Mouse (Mus musculus): ENCODE measurements around the gene Gm6993. TPM values are rescaled to one million over a fixed set of nuclear protein-coding genes. Genes with fewer than 3 reads are reported as not detected.

Gene Gm6993
- polyA plus RNA-seq, 1 experiment from 2014 or later = not detected

GRCm38 (mm10) chr12:31275411-31275810 lies 34.8 kb downstream of the Gm6993 start:
- Histone ChIP-seq H3K9me3 (no peaks in the 10 kb centered on the region), H3K9ac (no peak overlapping the region), H3K36me3 (no peaks in the 10 kb centered on the region), H3K27me3 (no peaks in the 10 kb centered on the region), H3K4me3 (no peak overlapping the region), H3K27ac (replicated peaks) (no peak overlapping the region), H3K4me1 (replicated peaks) (no peaks in the 10 kb centered on the region; the same call in 1 of the 2 replicates), H3K4me2 (no peak overlapping the region)
- WGBS = 87% methylated on average over 10 of the region's 10 CpGs
- ATAC-seq (ENCODE audit: low FRiP score, low read depth) = no peak

DNA sequence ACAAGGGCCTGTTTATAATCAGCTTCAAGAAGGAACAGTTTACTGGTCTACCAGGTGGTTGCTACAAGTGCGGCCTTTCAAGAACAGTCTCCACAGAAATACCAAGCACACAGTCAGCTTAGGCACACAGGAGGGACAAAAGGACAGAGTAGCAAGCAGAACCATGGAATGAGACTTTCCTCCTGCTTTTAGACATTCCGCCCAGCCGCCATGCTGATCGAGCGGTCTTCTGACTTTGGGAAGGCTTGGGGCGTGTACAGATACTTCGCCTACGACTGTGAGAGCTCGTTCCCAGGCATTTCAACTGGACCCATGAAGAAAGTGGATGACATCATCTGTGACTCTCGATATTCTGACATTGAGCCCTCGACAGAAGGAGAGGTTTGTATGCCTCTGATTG lies 37.7 kb downstream of the Gm6993 start:
- no peak overlapping the region for H3K4me3 ChIP-seq
- H3K27ac ChIP-seq (replicated peaks) = no peak overlapping the region
- H3K9me3 ChIP-seq = no peaks in the 10 kb centered on the region
- no peak overlapping the region for H3K4me2 ChIP-seq
- H3K36me3 ChIP-seq = no peaks in the 10 kb centered on the region
- no peaks in the 10 kb centered on the region for H3K4me1 ChIP-seq (replicated peaks)
- H3K9ac ChIP-seq = no peak overlapping the region
- ATAC-seq (ENCODE audit: low FRiP score, low read depth) = no peak
- no peaks in the 10 kb centered on the region for H3K27me3 ChIP-seq
- 95% methylated on average over 11 of the region's 11 CpGs for WGBS

GRCm38 (mm10) chr12:31280318-31280717 lies 39.7 kb downstream of the Gm6993 start:
- Histone ChIP-seq H3K4me3 (no peak overlapping the region), H3K4me2 (no peak overlapping the region), H3K27ac (replicated peaks) (no peak overlapping the region), H3K36me3 (no peaks in the 10 kb centered on the region), H3K9ac (no peak overlapping the region), H3K27me3 (no peaks in the 10 kb centered on the region), H3K4me1 (replicated peaks) (no peaks in the 10 kb centered on the region), H3K9me3 (no peaks in the 10 kb centered on the region)
- WGBS = 91% methylated on average over 7 of the region's 7 CpGs
- ATAC-seq (ENCODE audit: low FRiP score, low read depth) = no peak

- Histone ChIP-seq H3K4me2 (no peak overlapping the region), H3K9ac (no peak overlapping the region), H3K4me3 (no peak overlapping the region), H3K4me1 (replicated peaks) (no peaks in the 10 kb centered on the region), H3K27ac (replicated peaks) (no peak overlapping the region), H3K27me3 (no peaks in the 10 kb centered on the region), H3K36me3 (no peaks in the 10 kb centered on the region), H3K9me3 (no peaks in the 10 kb centered on the region)
- ATAC-seq (ENCODE audit: low FRiP score, low read depth) = no peak
- WGBS = 53% methylated on average over 9 of the region's 9 CpGs
Observed at GRCm38 (mm10) chr12:31281100-31281591, 40.6 kb downstream of the Gm6993 start.

DNA sequence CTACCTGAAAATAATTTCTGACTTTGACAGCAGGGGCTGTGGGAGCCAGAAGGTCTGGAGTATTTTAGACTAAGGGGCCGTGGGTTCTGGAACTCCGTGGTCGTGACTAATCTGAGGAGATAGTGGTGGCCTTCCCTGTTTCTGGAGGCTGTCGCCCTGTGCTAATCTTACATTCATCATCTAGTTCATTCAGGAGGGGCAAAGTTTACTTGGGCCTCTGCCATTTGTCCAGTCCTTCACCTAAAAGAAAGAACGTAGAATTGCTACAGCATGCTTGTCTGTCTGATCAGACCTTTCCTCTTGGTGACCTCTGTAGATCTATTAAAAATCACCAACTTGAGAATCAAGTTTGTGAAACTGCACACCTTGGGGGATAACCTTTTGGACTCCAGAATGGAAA lies 41.7 kb downstream of the Gm6993 start:
- Histone ChIP-seq H3K27me3 (no peaks in the 10 kb centered on the region), H3K36me3 (no peaks in the 10 kb centered on the region), H3K9ac (no peak overlapping the region), H3K4me2 (no peak overlapping the region), H3K4me3 (no peak overlapping the region), H3K27ac (replicated peaks) (no peak overlapping the region), H3K9me3 (no peaks in the 10 kb centered on the region), H3K4me1 (replicated peaks) (no peaks in the 10 kb centered on the region)
- 89% methylated on average over 5 of the region's 5 CpGs for WGBS
- no peak for ATAC-seq (ENCODE audit: low FRiP score, low read depth)

- Histone ChIP-seq H3K9me3 (no peaks in the 10 kb centered on the region), H3K27ac (replicated peaks) (no peak overlapping the region), H3K4me2 (no peak overlapping the region), H3K36me3 (no peaks in the 10 kb centered on the region), H3K4me1 (replicated peaks) (no peaks in the 10 kb centered on the region), H3K4me3 (no peak overlapping the region), H3K27me3 (no peaks in the 10 kb centered on the region), H3K9ac (no peak overlapping the region)
- ATAC-seq (ENCODE audit: low FRiP score, low read depth) = no peak
- 88% methylated on average over 4 of the region's 4 CpGs for WGBS
Observed at GRCm38 (mm10) chr12:31283131-31283530, 42.6 kb downstream of the Gm6993 start.

GRCm38 (mm10) chr12:31283617-31284136 lies 43.1 kb downstream of the Gm6993 start:
- Histone ChIP-seq H3K4me3 (no peak overlapping the region), H3K9ac (no peak overlapping the region), H3K27me3 (no peaks in the 10 kb centered on the region), H3K9me3 (no peaks in the 10 kb centered on the region), H3K4me2 (no peak overlapping the region), H3K4me1 (replicated peaks) (no peaks in the 10 kb centered on the region), H3K27ac (replicated peaks) (no peak overlapping the region), H3K36me3 (no peaks in the 10 kb centered on the region)
- WGBS = 83% methylated on average over 4 of the region's 4 CpGs
- no peak for ATAC-seq (ENCODE audit: low FRiP score, low read depth)

GRCm38 (mm10) chr12:31289046-31289445 lies 48.5 kb downstream of the Gm6993 start:
- Histone ChIP-seq H3K4me3 (no peak overlapping the region), H3K4me2 (no peak overlapping the region), H3K27me3 (no peaks in the 10 kb centered on the region), H3K9ac (no peak overlapping the region), H3K36me3 (no peaks in the 10 kb centered on the region), H3K9me3 (no peaks in the 10 kb centered on the region), H3K27ac (replicated peaks) (no peak overlapping the region), H3K4me1 (replicated peaks) (no peaks in the 10 kb centered on the region; the same call in 1 of the 2 replicates)
- ATAC-seq (ENCODE audit: low FRiP score, low read depth) = no peak
- WGBS = 90% methylated on average over 10 of the region's 10 CpGs

Other genes with a start within 250 kb of the Gm6993 start
- 0.05 TPM in 1 of 2 replicates, not detected in the other for gene Fam110c, start 166.9 kb upstream of the Gm6993 start, polyA plus RNA-seq (2015; fragmentation: Nextera tagmentation; extraction: Ambion mirVana)
- gene Lamb1, start 24.5 kb downstream of the Gm6993 start, polyA plus RNA-seq (2015; fragmentation: Nextera tagmentation; extraction: Ambion mirVana) = 18.4 and 19.8 TPM in 2 replicates
- 112 and 119 TPM in 2 replicates for gene Dld, start 110.7 kb downstream of the Gm6993 start, polyA plus RNA-seq (2015; fragmentation: Nextera tagmentation; extraction: Ambion mirVana)
- 0.10 TPM in 1 of 2 replicates, not detected in the other for gene Slc26a3, start 150.1 kb downstream of the Gm6993 start, polyA plus RNA-seq (2015; fragmentation: Nextera tagmentation; extraction: Ambion mirVana)